Comparison of ENCODE assay signal across 8 mouse cellular contexts in the genomic region with DNA sequence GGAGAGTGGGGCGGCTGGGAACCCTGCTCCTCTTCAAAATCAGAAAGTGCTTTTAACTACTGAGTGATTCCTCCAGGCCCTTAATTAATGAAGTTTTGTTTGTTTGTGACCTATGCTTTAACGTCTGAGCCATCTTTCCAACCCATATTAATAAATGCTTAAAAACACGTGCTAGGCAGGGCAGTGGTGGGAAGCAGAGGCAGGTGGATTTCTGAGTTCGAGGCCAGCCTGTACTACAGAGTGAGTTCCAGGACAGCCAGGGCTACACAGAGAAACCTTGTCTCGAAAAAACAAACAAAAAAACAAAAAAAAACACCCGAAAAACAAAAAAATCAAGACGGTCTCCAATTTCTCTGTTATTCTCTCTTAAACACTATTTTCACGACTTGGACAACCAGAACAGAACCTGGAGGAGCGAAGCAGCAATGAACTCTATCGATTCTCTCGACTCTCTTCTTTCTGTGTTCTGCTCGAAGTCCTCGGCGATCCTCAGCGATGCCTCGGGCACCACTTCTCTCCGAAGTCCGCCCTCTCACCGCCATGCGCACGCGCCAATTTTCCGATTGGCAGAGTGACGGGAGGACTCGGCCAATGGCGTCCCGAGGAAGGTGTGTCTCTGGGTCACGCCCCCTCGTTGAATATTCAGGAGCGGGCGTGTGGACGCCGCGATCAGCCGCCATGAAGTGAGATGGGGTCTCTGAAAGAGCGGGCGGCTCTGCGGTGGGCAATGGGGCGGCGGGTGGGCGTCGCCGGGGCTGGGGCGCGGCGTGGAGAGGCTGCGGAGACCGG. TPM values are rescaled to one million over a fixed set of nuclear protein-coding genes. Genes with fewer than 3 reads are reported as not detected.
DNase-seq lines count a peak whose midpoint lies in the region; ATAC-seq and TF ChIP-seq lines count a peak whose summit lies in the region.

A gene (plus strand): TSS at position 634 of the 789 bp plus-strand sequence.

- TF ChIP-seq CTCF in bone marrow, adult 2 months (IDR thresholded peaks at IDR 0.05; ENCODE audit: control insufficient read depth, insufficient read depth, low read length) = no peak
- TF ChIP-seq CTCF in midbrain, postnatal 0 days (IDR thresholded peaks at IDR 0.05) = no peak; the same call in 1 of the 2 replicates

- ATAC-seq in embryonic facial prominence, embryonic 15.5 days (ENCODE audit: insufficient number of reproducible peaks, low FRiP score, low TSS enrichment, low read depth) = peak; percentile 90
- ATAC-seq in limb, embryonic 14.5 days (ENCODE audit: low FRiP score, low read depth) = peak; percentile 98
- ATAC-seq in midbrain, postnatal 0 days (ENCODE audit: low FRiP score) = peak; percentile 95

- H3K9me3 ChIP-seq in embryonic facial prominence, embryonic 15.5 days (replicated peaks) = no peaks in the 10 kb centered on the region
- no peaks in the 10 kb centered on the region for H3K9me3 ChIP-seq in limb, embryonic 14.5 days (ENCODE audit: control insufficient read depth, low read length)
- H3K9me3 ChIP-seq in midbrain, postnatal 0 days (ENCODE audit: low read length) = no peaks in the 10 kb centered on the region

- H3K4me1 ChIP-seq in bone marrow, adult 2 months (ENCODE audit: control insufficient read depth, insufficient read depth, low read length) = no peaks in the 10 kb centered on the region; the same call in 1 of the 2 replicates
- H3K4me1 ChIP-seq in embryonic facial prominence, embryonic 15.5 days = peaks cover 16% of the 10 kb centered on the region
- 0 out of 2 replicates have a peak, but pooled peaks cover 4% of the 10 kb centered on the region for H3K4me1 ChIP-seq in limb, embryonic 14.5 days (ENCODE audit: control insufficient read depth, insufficient read depth, low read length)
- H3K4me1 ChIP-seq in midbrain, postnatal 0 days (ENCODE audit: insufficient read depth, low read length) = peaks cover 8% of the 10 kb centered on the region; the same call in 1 of the 2 replicates

- DNase-seq in 416B (ENCODE audit: low read depth) = peak; percentile 98
- peak; percentile 99 for DNase-seq in heart, adult 8-10 months (ENCODE audit: low spot score)
- peak; percentile 99 for DNase-seq in kidney, adult 9 months
- DNase-seq in limb, embryonic 14.5 days (ENCODE audit: low spot score) = peak; percentile 98
- peak; percentile 99 for DNase-seq in midbrain, postnatal 0 days (ENCODE audit: low spot score)
- peak; percentile 98 for DNase-seq in spleen, postnatal 14 days (ENCODE audit: low spot score in 2 of 2)

- H3K27ac ChIP-seq in bone marrow, adult 2 months (ENCODE audit: control insufficient read depth, insufficient read depth, low read depth, low read length, poor library complexity) = no peak within 1 kb of the TSS
- H3K27ac ChIP-seq in embryonic facial prominence, embryonic 15.5 days (replicated peaks) = no peak within 1 kb of the TSS
- H3K27ac ChIP-seq in limb, embryonic 14.5 days (replicated peaks; ENCODE audit: low read depth, low read length) = 0 out of 2 replicates have a peak within 1 kb of the TSS, but pooled peaks have one; percentile 38
- peak within 1 kb of the TSS; percentile 69 for H3K27ac ChIP-seq in midbrain, postnatal 0 days (ENCODE audit: low read depth, low read length)

- peak within 1 kb of the TSS; percentile 68 for H3K4me2 ChIP-seq in embryonic facial prominence, embryonic 15.5 days (replicated peaks)
- H3K4me2 ChIP-seq in limb, embryonic 14.5 days (replicated peaks; ENCODE audit: low read depth, low read length, severe bottlenecking) = peak within 1 kb of the TSS; percentile 58
- H3K4me2 ChIP-seq in midbrain, postnatal 0 days (ENCODE audit: low read depth, low read length, poor library complexity, severe bottlenecking) = peak within 1 kb of the TSS; percentile 76

- TF ChIP-seq POLR2A in bone marrow, adult 2 months (IDR thresholded peaks at IDR 0.05; ENCODE audit: borderline replicate concordance, control insufficient read depth, low read depth, low read length) = peak; percentile 52; the same call in 1 of the 2 replicates
- TF ChIP-seq POLR2A in limb, embryonic 14.5 days (IDR thresholded peaks at IDR 0.05; ENCODE audit: borderline replicate concordance, extremely low read depth, insufficient read depth, insufficient read length) = no peak

- H3K36me3 ChIP-seq in embryonic facial prominence, embryonic 15.5 days = peaks cover 43% of the 10 kb centered on the region
- peaks cover 43% of the 10 kb centered on the region for H3K36me3 ChIP-seq in limb, embryonic 14.5 days (ENCODE audit: control insufficient read depth, insufficient read depth, low read length)
- peaks cover 23% of the 10 kb centered on the region for H3K36me3 ChIP-seq in midbrain, postnatal 0 days (ENCODE audit: insufficient read depth, low read length)

- H3K4me3 ChIP-seq in bone marrow, adult 2 months (replicated peaks; ENCODE audit: control insufficient read depth, low read depth, low read length) = peak within 1 kb of the TSS; percentile 96
- H3K4me3 ChIP-seq in embryonic facial prominence, embryonic 15.5 days (replicated peaks) = peak within 1 kb of the TSS; percentile 94
- peak within 1 kb of the TSS; percentile 55 for H3K4me3 ChIP-seq in limb, embryonic 14.5 days (replicated peaks; ENCODE audit: low read length)
- peak within 1 kb of the TSS; percentile 93 for H3K4me3 ChIP-seq in midbrain, postnatal 0 days (ENCODE audit: low read depth, low read length)

- H3K9ac ChIP-seq in embryonic facial prominence, embryonic 15.5 days = peak within 1 kb of the TSS; percentile 77
- peak within 1 kb of the TSS; percentile 56 for H3K9ac ChIP-seq in limb, embryonic 14.5 days (ENCODE audit: low read depth, low read length, severe bottlenecking)
- H3K9ac ChIP-seq in midbrain, postnatal 0 days (replicated peaks; ENCODE audit: low read length, poor library complexity, severe bottlenecking) = peak within 1 kb of the TSS; percentile 74

- no peaks in the 10 kb centered on the region for H3K27me3 ChIP-seq in embryonic facial prominence, embryonic 15.5 days
- no peaks in the 10 kb centered on the region for H3K27me3 ChIP-seq in limb, embryonic 14.5 days (ENCODE audit: control insufficient read depth, insufficient read depth, low read length)
- H3K27me3 ChIP-seq in midbrain, postnatal 0 days (ENCODE audit: insufficient read depth, low read length) = no peaks in the 10 kb centered on the region

- 6% methylated on average over 42 of the region's 48 CpGs for WGBS in bone marrow, adult 2 months
- 6% methylated on average over 48 of the region's 48 CpGs for WGBS in embryonic facial prominence, embryonic 15.5 days
- 8% methylated on average over 32 of the region's 48 CpGs for WGBS in limb, embryonic 14.5 days
- WGBS in midbrain, postnatal 0 days = 8% methylated on average over 38 of the region's 48 CpGs

RNA-seq across cellular contexts. Expression of the gene that starts here (rescaled TPM):
- 17.9 and 31.9 TPM in 2 replicates for polyA plus RNA-seq in bone marrow, adult 2 months (2011; ENCODE audit: insufficient read depth, insufficient read length, low replicate concordance, missing spikeins)
- polyA plus RNA-seq in embryonic facial prominence, embryonic 15.5 days (2015; fragmentation: Nextera tagmentation; extraction: Ambion mirVana) = 16.9 and 18.3 TPM in 2 replicates
- total RNA-seq in heart, adult 8-10 months (2022) = 10 to 100 TPM; 11.2 to 14.5 (median 13.2) TPM
- 58.1 and 73.8 TPM in 2 replicates for polyA plus RNA-seq in limb, embryonic 14.5 days (2012; rRNA removed)
- 11.3 and 12.6 TPM in 2 replicates for polyA plus RNA-seq in limb, embryonic 14.5 days (2014; fragmentation: Nextera tagmentation; extraction: Ambion mirVana)
- total RNA-seq in midbrain, postnatal 0 days (2014; rRNA removed) = 63.0 and 68.3 TPM in 2 replicates
- 22.9 and 26.6 TPM in 2 replicates for polyA plus RNA-seq in midbrain, postnatal 0 days (2015; fragmentation: Nextera tagmentation; extraction: Ambion mirVana)

Comparison
In these comparisons a context has a peak if more than half of its experiments do, and no peak if none do; other contexts are left out.
1. H3K27ac ChIP-seq: peak in limb, embryonic 14.5 days (single experiment) and midbrain, postnatal 0 days (single experiment); none in bone marrow, adult 2 months (single experiment) and embryonic facial prominence, embryonic 15.5 days (single experiment).
2. Peak in every context shown above with its lines, with median percentiles within 50 percentile points of each other: DNase-seq, H3K4me3 ChIP-seq, ATAC-seq, H3K4me2 ChIP-seq and H3K9ac ChIP-seq.